Mouse (Mus musculus) heart, embryonic 12.5 days (tissue): Measurements from ENCODE around the gene Ppp1cc. TPM values are rescaled to one million over a fixed set of nuclear protein-coding genes. Genes with fewer than 3 reads are reported as not detected.

Source experiments
- ATAC-seq: fragments of 200-750 bp; cut with Nextera tagmentation; 2 replicates; pipeline ENCODE4 v1.8.0; 2017; ENCODE audit warnings: moderate TSS enrichment, moderate library complexity; ENCODE audit not compliant: insufficient number of reproducible peaks, low FRiP score
- H3K27ac ChIP-seq: fragments of 300-500 bp; sonication (generic); 2 replicates; pipeline ENCODE4 v1.5.1; 2016; ENCODE audit warnings: mild to moderate bottlenecking, moderate library complexity; ENCODE audit not compliant: poor library complexity, severe bottlenecking
- H3K27me3 ChIP-seq: fragments of 300-500 bp; sonication (generic); replicated peaks from 2 replicates; pipeline ENCODE4 v1.6.1; 2016; ENCODE audit warnings: mild to moderate bottlenecking, moderate library complexity
- H3K36me3 ChIP-seq: fragments of 300-500 bp; sonication (generic); 2 replicates; pipeline ENCODE4 v1.6.1; 2016; ENCODE audit warnings: mild to moderate bottlenecking, moderate library complexity
- H3K4me1 ChIP-seq: fragments of 300-500 bp; sonication (generic); replicated peaks from 2 replicates; pipeline ENCODE4 v1.6.1; 2016; ENCODE audit warnings: mild to moderate bottlenecking
- H3K4me2 ChIP-seq: fragments of 300-500 bp; sonication (generic); 2 replicates; pipeline ENCODE4 v1.6.1; 2016; ENCODE audit warnings: mild to moderate bottlenecking, moderate library complexity
- H3K4me3 ChIP-seq: fragments of 300-500 bp; sonication (generic); 2 replicates; pipeline ENCODE4 v1.5.1; 2016; ENCODE audit warnings: mild to moderate bottlenecking
- H3K9ac ChIP-seq: fragments of 300-500 bp; sonication (generic); 2 replicates; pipeline ENCODE4 v1.6.1; 2016; ENCODE audit warnings: mild to moderate bottlenecking, moderate library complexity
- H3K9me3 ChIP-seq: fragments of 300-500 bp; sonication (generic); replicated peaks from 2 replicates; pipeline ENCODE4 v1.6.1; 2016; ENCODE audit warnings: mild to moderate bottlenecking, moderate library complexity
- WGBS: fragments of 180-500 bp; shearing (Covaris S2); methylation state at CpG from one replicate; pipeline ENCODE4 v1.1.7; 2016; 5-methylcytosine and 5-hydroxymethylcytosine counted together
- polyA plus RNA-seq: library from polyadenylated mRNA; unstranded; fragments of >200 nt; fragmentation: Nextera tagmentation; extraction: Ambion mirVana; gene quantifications from 2 replicates; pipeline ENCODE4 v1.2.1, GENCODE M21; 2016

Ppp1cc gene
- polyA plus RNA-seq, 1 experiment from 2014 or later: 222 TPM

- no peak overlapping the region for H3K9ac ChIP-seq
- WGBS: 24% methylated on average over 11 of the region's 14 CpGs
- H3K4me3 ChIP-seq: no peak overlapping the region
- no peak for ATAC-seq
- no peaks in the 10 kb centered on the region for H3K36me3 ChIP-seq
- H3K27ac ChIP-seq: no peak overlapping the region
- H3K4me1 ChIP-seq: peaks cover 13% of the 10 kb centered on the region
- no peaks in the 10 kb centered on the region for H3K27me3 ChIP-seq
- H3K9me3 ChIP-seq: no peaks in the 10 kb centered on the region
- H3K4me2 ChIP-seq: peak overlapping the region; percentile 25
Measured at GRCm38 (mm10) chr5:122154006-122154405, 4.1 kb upstream of the Ppp1cc start.

- Histone ChIP-seq H3K27ac (peak overlapping the region; percentile 15; the same call in 1 of the 2 replicates), H3K9ac (no peak overlapping the region), H3K4me1 (peaks cover 18% of the 10 kb centered on the region), H3K4me3 (no peak overlapping the region), H3K36me3 (peaks cover 3% of the 10 kb centered on the region; the same call in 1 of the 2 replicates), H3K9me3 (no peaks in the 10 kb centered on the region), H3K4me2 (no peak overlapping the region), H3K27me3 (no peaks in the 10 kb centered on the region)
- 39% methylated on average over 3 of the region's 3 CpGs for WGBS
- no peak for ATAC-seq
Measured at GRCm38 (mm10) chr5:122154782-122155181, 3.3 kb upstream of the Ppp1cc start.

- H3K36me3 ChIP-seq: peaks cover 7% of the 10 kb centered on the region
- no peaks in the 10 kb centered on the region for H3K27me3 ChIP-seq
- ATAC-seq: no peak
- no peaks in the 10 kb centered on the region for H3K9me3 ChIP-seq
- H3K4me3 ChIP-seq: no peak overlapping the region
- no peak overlapping the region for H3K4me2 ChIP-seq
- peaks cover 26% of the 10 kb centered on the region for H3K4me1 ChIP-seq
- H3K9ac ChIP-seq: no peak overlapping the region
- H3K27ac ChIP-seq: no peak overlapping the region
Measured at GRCm38 (mm10) chr5:122155613-122156012, 2.5 kb upstream of the Ppp1cc start.

GRCm38 (mm10) chr5:122156486-122156885, 1.6 kb upstream of the Ppp1cc start:
- no peak overlapping the region for H3K27ac ChIP-seq
- peaks cover 35% of the 10 kb centered on the region for H3K4me1 ChIP-seq
- no peaks in the 10 kb centered on the region for H3K27me3 ChIP-seq
- H3K9ac ChIP-seq: no peak overlapping the region
- WGBS: 72% methylated on average over 2 of the region's 2 CpGs
- peaks cover 15% of the 10 kb centered on the region for H3K36me3 ChIP-seq
- no peaks in the 10 kb centered on the region for H3K9me3 ChIP-seq
- no peak for ATAC-seq
- no peak overlapping the region for H3K4me2 ChIP-seq
- no peak overlapping the region for H3K4me3 ChIP-seq

GRCm38 (mm10) chr5:122158557-122159515, 758 bp downstream of the Ppp1cc start:
- ATAC-seq: peak; percentile 15; the same call in 1 of the 2 replicates
- H3K27me3 ChIP-seq: no peaks in the 10 kb centered on the region
- H3K4me2 ChIP-seq: peak overlapping the region; percentile 84
- H3K27ac ChIP-seq: peak overlapping the region; percentile 87
- peaks cover 59% of the 10 kb centered on the region for H3K4me1 ChIP-seq
- peak overlapping the region; percentile 86 for H3K4me3 ChIP-seq
- peak overlapping the region; percentile 92 for H3K9ac ChIP-seq
- no peaks in the 10 kb centered on the region for H3K9me3 ChIP-seq
- WGBS: 1% methylated on average over 41 of the region's 42 CpGs
- H3K36me3 ChIP-seq: peaks cover 26% of the 10 kb centered on the region

GRCm38 (mm10) chr5:122163194-122163593, 5.1 kb downstream of the Ppp1cc start:
- Histone ChIP-seq H3K27ac (no peak overlapping the region), H3K27me3 (no peaks in the 10 kb centered on the region), H3K36me3 (peaks cover 62% of the 10 kb centered on the region), H3K4me1 (peaks cover 88% of the 10 kb centered on the region), H3K4me2 (peak overlapping the region; percentile 14; the same call in 1 of the 2 replicates), H3K4me3 (no peak overlapping the region), H3K9me3 (no peaks in the 10 kb centered on the region), H3K9ac (peak overlapping the region; percentile 34; the same call in 1 of the 2 replicates)
- 53% methylated on average over 6 of the region's 6 CpGs for WGBS
- no peak for ATAC-seq

GRCm38 (mm10) chr5:122164011-122164410, 5.9 kb downstream of the Ppp1cc start:
- 87% methylated on average over 3 of the region's 3 CpGs for WGBS
- H3K9ac ChIP-seq: 0 out of 2 replicates have a peak overlapping the region, but pooled peaks have one; percentile 28
- no peak overlapping the region for H3K4me3 ChIP-seq
- no peak overlapping the region for H3K4me2 ChIP-seq
- H3K36me3 ChIP-seq: peaks cover 70% of the 10 kb centered on the region
- 0 out of 2 replicates have a peak overlapping the region, but pooled peaks have one; percentile 21 for H3K27ac ChIP-seq
- ATAC-seq: no peak
- H3K27me3 ChIP-seq: no peaks in the 10 kb centered on the region
- peaks cover 92% of the 10 kb centered on the region for H3K4me1 ChIP-seq
- no peaks in the 10 kb centered on the region for H3K9me3 ChIP-seq

- H3K9ac ChIP-seq: 0 out of 2 replicates have a peak overlapping the region, but pooled peaks have one; percentile 30
- peaks cover 79% of the 10 kb centered on the region for H3K36me3 ChIP-seq
- H3K27me3 ChIP-seq: no peaks in the 10 kb centered on the region
- no peak overlapping the region for H3K4me2 ChIP-seq
- no peak overlapping the region for H3K4me3 ChIP-seq
- no peak overlapping the region for H3K27ac ChIP-seq
- no peaks in the 10 kb centered on the region for H3K9me3 ChIP-seq
- no peak for ATAC-seq
- H3K4me1 ChIP-seq: peaks cover 81% of the 10 kb centered on the region
- WGBS: 53% methylated on average over 6 of the region's 6 CpGs
Measured at GRCm38 (mm10) chr5:122165233-122165915, 7.3 kb downstream of the Ppp1cc start.

GRCm38 (mm10) chr5:122166636-122167161, 8.6 kb downstream of the Ppp1cc start:
- Histone ChIP-seq H3K9ac (peak overlapping the region; percentile 52), H3K9me3 (no peaks in the 10 kb centered on the region), H3K4me2 (peak overlapping the region; percentile 28), H3K27ac (peak overlapping the region; percentile 61), H3K36me3 (peaks cover 81% of the 10 kb centered on the region), H3K27me3 (no peaks in the 10 kb centered on the region), H3K4me1 (peaks cover 68% of the 10 kb centered on the region), H3K4me3 (no peak overlapping the region)
- no peak for ATAC-seq
- 53% methylated on average over 8 of the region's 8 CpGs for WGBS

GRCm38 (mm10) chr5:122168344-122169069, 10.4 kb downstream of the Ppp1cc start:
- H3K4me3 ChIP-seq: no peak overlapping the region
- H3K9ac ChIP-seq: no peak overlapping the region
- no peaks in the 10 kb centered on the region for H3K27me3 ChIP-seq
- H3K4me1 ChIP-seq: peaks cover 50% of the 10 kb centered on the region
- no peaks in the 10 kb centered on the region for H3K9me3 ChIP-seq
- 85% methylated on average over 14 of the region's 14 CpGs for WGBS
- H3K27ac ChIP-seq: 0 out of 2 replicates have a peak overlapping the region, but pooled peaks have one; percentile 52
- no peak overlapping the region for H3K4me2 ChIP-seq
- ATAC-seq: no peak
- peaks cover 90% of the 10 kb centered on the region for H3K36me3 ChIP-seq
